Mouse (Mus musculus): ENCODE measurements around the gene Gm49403.

DNA sequence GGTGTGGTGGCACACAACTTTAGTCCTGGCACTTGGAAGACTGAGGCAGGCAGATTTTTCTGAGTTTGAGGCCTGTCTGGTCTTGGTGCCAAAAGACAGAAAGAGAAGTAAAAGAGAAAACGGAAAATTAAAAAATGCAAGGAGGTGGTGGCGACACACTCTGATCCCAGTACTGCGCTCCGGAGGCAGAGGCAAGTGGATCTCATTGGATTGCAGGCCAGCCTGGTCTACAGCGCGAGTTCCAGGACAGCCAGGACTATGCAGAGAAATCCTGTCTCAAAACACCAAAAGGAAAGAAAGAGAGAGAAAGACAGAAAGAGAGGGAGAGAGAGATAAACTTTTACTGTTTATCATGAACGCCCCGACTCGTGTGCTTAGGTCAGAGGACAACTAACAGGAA lies 12.9 kb upstream of the Gm49403 start:
- no peak for TF ChIP-seq CTCF (IDR thresholded peaks at IDR 0.05; ENCODE audit: low read depth, low read length)
- TF ChIP-seq GATA1 (IDR thresholded peaks at IDR 0.05; ENCODE audit: borderline replicate concordance, low read length), result no peak

All from G1E (cell line).